In the genomic region with DNA sequence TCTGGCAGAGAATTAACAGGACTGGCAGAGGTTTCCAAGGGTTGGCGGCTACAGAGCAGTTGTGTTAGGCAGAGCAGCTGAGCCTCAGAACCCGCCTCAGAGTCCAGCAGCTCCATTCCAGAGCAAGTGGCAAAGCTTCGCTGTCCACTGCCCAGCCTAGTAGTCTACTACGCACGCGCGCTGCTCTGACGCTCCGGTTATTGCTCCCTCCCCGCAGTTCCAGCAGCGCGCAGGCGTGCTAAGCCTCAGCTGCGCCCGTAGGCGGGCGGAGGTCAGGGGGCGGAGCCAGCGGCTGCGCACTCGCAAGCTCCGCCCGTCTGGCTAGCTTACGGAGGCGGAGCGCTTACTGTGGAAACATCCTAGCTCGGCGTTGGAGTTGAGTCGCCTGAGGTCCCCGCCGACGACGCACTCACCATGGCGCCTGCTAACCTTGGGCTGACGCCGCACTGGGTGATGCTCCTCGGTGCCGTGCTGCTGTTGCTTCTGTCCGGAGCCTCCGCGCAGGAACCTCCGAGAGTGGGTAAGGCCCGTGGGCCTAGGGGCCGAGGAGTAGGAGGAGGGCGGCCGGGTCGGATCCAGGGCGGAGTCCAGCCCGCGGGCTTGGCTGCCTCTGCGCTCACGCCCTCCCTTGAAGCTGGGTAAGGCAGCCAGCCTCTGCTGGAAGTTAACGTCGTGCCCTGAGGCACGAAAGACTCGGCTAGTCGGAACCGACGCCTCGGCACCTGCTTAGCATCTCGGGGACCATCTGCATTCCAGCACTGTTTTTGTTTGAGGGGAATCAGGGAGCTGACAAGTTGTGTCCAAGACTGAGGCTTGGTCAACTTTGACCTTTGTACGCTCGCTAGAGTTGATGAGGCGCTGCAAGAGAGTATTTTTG, we compare ENCODE assay signal across 8 mouse cellular contexts. TPM values are rescaled to one million over a fixed set of nuclear protein-coding genes. Genes with fewer than 3 reads are reported as not detected.
DNase-seq lines count a peak whose midpoint lies in the region; ATAC-seq and TF ChIP-seq lines count a peak whose summit lies in the region.

Pttg1ip (plus strand) TSS at position 313 of the 877 bp plus-strand sequence.

- no peak for TF ChIP-seq CTCF in E14TG2a.4 (conservative IDR thresholded peaks at IDR 0.05; ENCODE audit: low read length)
- TF ChIP-seq CTCF in heart, postnatal 0 days (IDR thresholded peaks at IDR 0.05; ENCODE audit: low read depth): no peak
- TF ChIP-seq CTCF in testis, adult 2 months (IDR thresholded peaks at IDR 0.05; ENCODE audit: control insufficient read depth, insufficient read depth, insufficient replicate concordance, low read depth, low read length): peak; percentile 10; the same call in 1 of the 2 replicates

- H3K27me3 ChIP-seq in E14TG2a.4 (ENCODE audit: insufficient read depth, low read length): no peaks in the 10 kb centered on the region
- 0 out of 2 replicates have a peak, but pooled peaks cover 7% of the 10 kb centered on the region for H3K27me3 ChIP-seq in forebrain, embryonic 12.5 days
- no peaks in the 10 kb centered on the region for H3K27me3 ChIP-seq in heart, postnatal 0 days (ENCODE audit: control insufficient read depth, insufficient read depth, low read length)
- no peaks in the 10 kb centered on the region for H3K27me3 ChIP-seq in liver, embryonic 16.5 days (ENCODE audit: control insufficient read depth, insufficient read depth, low read depth, low read length)
- H3K27me3 ChIP-seq in neural tube, embryonic 13.5 days: no peaks in the 10 kb centered on the region
- H3K27me3 ChIP-seq in testis, adult 2 months (ENCODE audit: control insufficient read depth, insufficient read depth, low read length): no peaks in the 10 kb centered on the region

- H3K4me3 ChIP-seq in E14TG2a.4 (replicated peaks; ENCODE audit: low read length): peak within 1 kb of the TSS; percentile 94
- H3K4me3 ChIP-seq in forebrain, embryonic 12.5 days (replicated peaks): peak within 1 kb of the TSS; percentile 83
- peak within 1 kb of the TSS; percentile 82 for H3K4me3 ChIP-seq in heart, postnatal 0 days (ENCODE audit: low read depth, low read length)
- peak within 1 kb of the TSS; percentile 90 for H3K4me3 ChIP-seq in liver, embryonic 16.5 days (ENCODE audit: low read depth, low read length)
- H3K4me3 ChIP-seq in neural tube, embryonic 13.5 days: peak within 1 kb of the TSS; percentile 93
- H3K4me3 ChIP-seq in testis, adult 2 months (ENCODE audit: control insufficient read depth, low read depth, low read length): peak within 1 kb of the TSS; percentile 98

- peak within 1 kb of the TSS; percentile 77 for H3K27ac ChIP-seq in forebrain, embryonic 12.5 days
- H3K27ac ChIP-seq in heart, postnatal 0 days (ENCODE audit: low read depth): peak within 1 kb of the TSS; percentile 98
- peak within 1 kb of the TSS; percentile 99 for H3K27ac ChIP-seq in liver, embryonic 16.5 days (ENCODE audit: low read length)
- peak within 1 kb of the TSS; percentile 91 for H3K27ac ChIP-seq in neural tube, embryonic 13.5 days (replicated peaks)
- H3K27ac ChIP-seq in testis, adult 2 months (ENCODE audit: control insufficient read depth, insufficient read depth, low read depth, low read length): peak within 1 kb of the TSS; percentile 94

- peak within 1 kb of the TSS; percentile 85 for H3K4me2 ChIP-seq in forebrain, embryonic 12.5 days
- H3K4me2 ChIP-seq in heart, postnatal 0 days (ENCODE audit: low read depth, low read length): peak within 1 kb of the TSS; percentile 89
- peak within 1 kb of the TSS; percentile 96 for H3K4me2 ChIP-seq in liver, embryonic 16.5 days (ENCODE audit: low read depth, low read length)
- peak within 1 kb of the TSS; percentile 93 for H3K4me2 ChIP-seq in neural tube, embryonic 13.5 days

- peak; percentile 98 for ATAC-seq in forebrain, embryonic 12.5 days (ENCODE audit: low FRiP score)
- peak; percentile 96 for ATAC-seq in heart, postnatal 0 days (ENCODE audit: insufficient read depth, low read depth)
- ATAC-seq in liver, embryonic 16.5 days (ENCODE audit: low read depth): peak; percentile 93
- peak; percentile 97 for ATAC-seq in neural tube, embryonic 13.5 days (ENCODE audit: low read depth)

- WGBS in forebrain, embryonic 12.5 days: under 1% methylated on average over 64 of the region's 64 CpGs
- under 1% methylated on average over 64 of the region's 64 CpGs for WGBS in heart, postnatal 0 days
- under 1% methylated on average over 64 of the region's 64 CpGs for WGBS in liver, embryonic 16.5 days (ENCODE audit: insufficient replicate concordance)
- under 1% methylated on average over 64 of the region's 64 CpGs for WGBS in neural tube, embryonic 13.5 days

- peak; percentile 97 for TF ChIP-seq POLR2A in testis, adult 2 months (IDR thresholded peaks at IDR 0.05; ENCODE audit: control insufficient read depth, low read depth, low read length)

- no peaks in the 10 kb centered on the region for H3K9me3 ChIP-seq in E14TG2a.4 (ENCODE audit: low read length)
- H3K9me3 ChIP-seq in forebrain, embryonic 12.5 days: no peaks in the 10 kb centered on the region
- H3K9me3 ChIP-seq in heart, postnatal 0 days (replicated peaks; ENCODE audit: control insufficient read depth, low read length): no peaks in the 10 kb centered on the region
- no peaks in the 10 kb centered on the region for H3K9me3 ChIP-seq in liver, embryonic 16.5 days (replicated peaks; ENCODE audit: control insufficient read depth, low read length)
- H3K9me3 ChIP-seq in neural tube, embryonic 13.5 days: no peaks in the 10 kb centered on the region

- no peak for TF ChIP-seq EP300 in heart, postnatal 0 days (IDR thresholded peaks at IDR 0.05; ENCODE audit: low read depth)

- H3K9ac ChIP-seq in forebrain, embryonic 12.5 days: peak within 1 kb of the TSS; percentile 87
- H3K9ac ChIP-seq in heart, postnatal 0 days (replicated peaks; ENCODE audit: low read depth, low read length): peak within 1 kb of the TSS; percentile 79
- peak within 1 kb of the TSS; percentile 89 for H3K9ac ChIP-seq in liver, embryonic 16.5 days (ENCODE audit: low read depth, low read length)
- peak within 1 kb of the TSS; percentile 93 for H3K9ac ChIP-seq in neural tube, embryonic 13.5 days

- DNase-seq in c-Kit-positive CD71-positive TER-119-positive erythroid progenitor cells, embryonic 14.5 days (ENCODE audit: low spot score): peak; percentile 95
- peak; percentile 99 for DNase-seq in heart, postnatal 0 days (ENCODE audit: low spot score)
- peak; percentile 97 to 98 for DNase-seq in kidney, postnatal 4 days

- H3K4me1 ChIP-seq in E14TG2a.4 (replicated peaks; ENCODE audit: low read depth, low read length): peaks cover 58% of the 10 kb centered on the region
- peaks cover 24% of the 10 kb centered on the region for H3K4me1 ChIP-seq in forebrain, embryonic 12.5 days
- H3K4me1 ChIP-seq in heart, postnatal 0 days (ENCODE audit: control insufficient read depth, insufficient read depth): peaks cover 22% of the 10 kb centered on the region
- H3K4me1 ChIP-seq in liver, embryonic 16.5 days (ENCODE audit: control insufficient read depth, low read depth, low read length): peaks cover 29% of the 10 kb centered on the region
- peaks cover 33% of the 10 kb centered on the region for H3K4me1 ChIP-seq in neural tube, embryonic 13.5 days (replicated peaks)
- H3K4me1 ChIP-seq in testis, adult 2 months (ENCODE audit: control insufficient read depth, insufficient read depth, low read length): peaks cover 11% of the 10 kb centered on the region

- peaks cover 26% of the 10 kb centered on the region for H3K36me3 ChIP-seq in E14TG2a.4 (ENCODE audit: insufficient read depth, low read length)
- peaks cover 1% of the 10 kb centered on the region; the same call in 1 of the 2 replicates for H3K36me3 ChIP-seq in forebrain, embryonic 12.5 days (replicated peaks)
- H3K36me3 ChIP-seq in heart, postnatal 0 days (replicated peaks; ENCODE audit: control insufficient read depth, insufficient read depth, low read length): no peaks in the 10 kb centered on the region
- H3K36me3 ChIP-seq in liver, embryonic 16.5 days (ENCODE audit: control insufficient read depth, insufficient read depth): no peaks in the 10 kb centered on the region
- H3K36me3 ChIP-seq in neural tube, embryonic 13.5 days: peaks cover 6% of the 10 kb centered on the region; the same call in 1 of the 2 replicates
- no peaks in the 10 kb centered on the region for H3K36me3 ChIP-seq in testis, adult 2 months (ENCODE audit: control insufficient read depth, insufficient read depth, low read length)

RNA-seq across cellular contexts. Expression of gene Pttg1ip, which starts in this region (rescaled TPM):
- polyA plus RNA-seq in forebrain, embryonic 12.5 days (2016; fragmentation: Nextera tagmentation; extraction: Ambion mirVana): 61.9 and 64.6 TPM in 2 replicates
- 117 and 163 TPM in 2 replicates for total RNA-seq in heart, postnatal 0 days (2014; rRNA removed; ENCODE audit: low replicate concordance)
- 117 and 119 TPM in 2 replicates for polyA plus RNA-seq in heart, postnatal 0 days (2015; fragmentation: Nextera tagmentation; extraction: Ambion mirVana)
- polyA plus RNA-seq in liver, embryonic 16.5 days (2015; fragmentation: Nextera tagmentation; extraction: Ambion mirVana): 87.3 and 94.5 TPM in 2 replicates
- 78.9 and 79.7 TPM in 2 replicates for polyA plus RNA-seq in neural tube, embryonic 13.5 days (2015; fragmentation: Nextera tagmentation; extraction: Ambion mirVana)
- polyA plus RNA-seq in testis, adult 2 months (2012; rRNA removed): 127 and 131 TPM in 2 replicates

Comparison
In these comparisons a context has a peak if more than half of its experiments do, and no peak if none do; other contexts are left out.
1. Peak in every context shown above with its lines: DNase-seq, ATAC-seq, H3K4me3 ChIP-seq and H3K27ac ChIP-seq.